Mouse (Mus musculus) brain, adult 2 months (tissue): ENCODE results near the gene Armc9.

Experiments used
- DNase-seq: peaks from one replicate; pipeline ENCODE4 v3.0.0; 2011; ENCODE audit warnings: low read depth, low spot score

The Armc9 gene

GRCm38 (mm10) chr1:86154133-86154823 lies at the start of gene Armc9:
Gene Armc9, plus strand, starts transcription at chr1:86154780.
- peak; percentile 99 for DNase-seq

DNA sequence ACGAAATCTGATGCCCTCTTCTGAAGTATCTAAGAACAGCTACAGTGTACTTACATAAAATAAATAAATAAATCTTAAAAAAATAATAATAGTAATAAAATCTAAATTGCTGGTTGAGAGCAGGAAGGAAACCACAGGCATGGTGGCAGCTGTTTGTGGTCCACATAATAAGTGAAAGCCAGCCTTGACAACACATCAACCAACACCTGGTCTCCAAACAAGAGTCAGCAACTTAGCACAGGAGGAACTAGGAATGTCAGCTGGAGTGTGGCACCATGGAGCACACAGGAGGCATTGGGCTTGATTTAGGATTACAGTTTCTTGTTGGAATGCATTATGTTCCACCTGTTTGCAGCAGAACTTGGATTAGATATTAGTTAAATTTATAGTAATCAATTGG lies 49.5 kb upstream of the Armc9 start:
- DNase-seq: no peak

GRCm38 (mm10) chr1:86111779-86112178 lies 42.8 kb upstream of the Armc9 start, which contains the start of gene Htr2b:
Gene Htr2b, minus strand, starts transcription at chr1:86111970.
- peak; percentile 72 for DNase-seq

DNA sequence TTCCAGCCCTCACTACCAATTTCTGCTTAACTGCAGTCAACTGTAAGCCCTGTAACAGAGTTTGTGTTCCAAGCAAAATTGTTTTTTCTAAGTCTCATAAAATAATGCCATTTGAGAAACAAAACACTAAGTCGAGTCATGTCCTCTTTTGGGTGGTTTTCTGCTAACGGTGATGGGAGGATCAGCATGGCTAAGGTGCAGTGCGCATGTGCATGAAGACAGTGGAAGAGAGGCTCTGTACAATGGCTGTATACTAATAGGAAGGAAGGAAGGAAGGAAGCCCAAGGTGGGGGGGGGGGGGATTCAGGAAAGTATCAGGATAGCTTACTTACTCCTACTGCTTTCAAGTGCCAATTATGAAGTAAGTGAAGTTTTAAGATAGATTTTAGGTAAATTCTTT lies 40.4 kb upstream of the Armc9 start:
- DNase-seq: no peak

DNA sequence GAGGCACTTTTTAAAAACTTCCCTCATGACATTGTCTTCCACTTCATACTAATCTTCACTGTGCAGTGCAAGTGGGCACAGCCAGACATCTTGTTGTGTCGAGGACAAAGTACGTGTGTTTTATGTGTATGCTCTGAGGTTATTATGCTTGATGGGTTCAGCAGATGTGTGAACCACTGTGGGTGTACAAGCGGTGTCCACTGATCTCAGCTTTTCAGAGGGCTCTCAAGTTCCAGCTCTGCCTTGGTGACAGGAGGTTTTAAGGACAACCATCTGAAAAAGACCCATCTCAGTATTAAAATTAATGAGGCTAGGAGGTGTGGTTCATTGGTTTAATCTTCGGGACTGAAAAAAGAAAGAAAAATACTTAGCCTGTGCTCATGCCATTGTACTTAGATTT lies 35.0 kb upstream of the Armc9 start:
- DNase-seq: no peak

DNA sequence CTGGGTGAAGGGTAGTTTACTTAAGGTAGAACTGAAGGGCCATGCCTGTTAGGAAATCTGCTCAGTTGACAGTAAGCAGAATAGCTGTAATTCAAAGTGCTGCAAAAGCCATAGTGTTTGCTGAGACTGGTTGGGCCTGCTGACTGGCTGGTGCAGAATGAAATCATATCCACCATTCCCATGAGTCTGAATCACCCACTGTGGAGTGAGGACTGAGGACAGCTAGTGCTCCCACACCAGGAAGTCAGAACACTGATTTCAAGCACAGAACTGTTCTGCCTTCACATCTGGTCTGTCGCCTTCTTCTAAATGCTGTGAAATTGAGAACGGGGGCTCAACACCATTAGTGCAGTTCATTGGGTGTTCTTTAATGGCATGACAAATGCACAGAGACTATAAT lies 28.5 kb upstream of the Armc9 start:
- peak; percentile 55 for DNase-seq

DNA sequence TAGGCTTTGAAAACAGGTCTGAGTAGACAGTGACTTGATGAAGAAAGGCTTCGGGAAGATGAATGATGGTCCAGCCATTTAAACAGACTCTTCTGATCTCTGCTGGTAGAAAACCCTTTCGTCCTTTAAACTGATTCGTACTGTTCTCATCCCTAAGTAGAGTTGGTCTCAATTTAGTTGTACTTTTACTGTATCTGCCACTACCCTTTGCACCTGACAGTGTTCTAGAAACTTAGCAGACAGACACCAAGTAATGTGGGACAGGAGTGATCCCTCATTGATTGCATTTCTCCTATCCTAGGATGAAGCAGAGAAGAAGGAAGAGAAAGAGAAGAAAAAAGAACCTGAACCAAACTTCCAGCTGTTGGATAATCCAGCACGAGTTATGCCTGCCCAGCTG lies 21.2 kb upstream of the Armc9 start, which contains the start of gene Gm21972:
Gene Gm21972, plus strand, starts transcription at position 301 of the 400 bp plus-strand sequence.
- no peak for DNase-seq

DNA sequence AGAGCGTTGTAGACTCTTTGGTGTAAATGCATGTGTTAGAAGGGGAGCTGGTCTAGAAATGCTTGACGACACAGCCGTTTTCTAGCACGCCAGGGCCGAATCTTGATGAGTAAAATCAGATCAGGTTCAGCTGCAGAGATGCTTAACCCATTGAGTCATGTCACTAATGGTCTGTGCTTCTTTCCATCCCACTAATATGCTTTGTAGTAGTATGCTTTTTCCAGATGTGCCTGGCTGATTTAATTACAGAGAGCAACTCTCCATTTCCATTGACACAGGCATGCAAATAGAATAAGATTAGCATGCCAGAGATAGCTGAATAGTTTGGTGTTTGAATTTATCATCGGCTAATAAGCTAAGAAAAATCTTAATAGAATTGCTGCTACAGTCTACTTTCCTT lies 19.3 kb upstream of the Armc9 start:
- no peak for DNase-seq

DNA sequence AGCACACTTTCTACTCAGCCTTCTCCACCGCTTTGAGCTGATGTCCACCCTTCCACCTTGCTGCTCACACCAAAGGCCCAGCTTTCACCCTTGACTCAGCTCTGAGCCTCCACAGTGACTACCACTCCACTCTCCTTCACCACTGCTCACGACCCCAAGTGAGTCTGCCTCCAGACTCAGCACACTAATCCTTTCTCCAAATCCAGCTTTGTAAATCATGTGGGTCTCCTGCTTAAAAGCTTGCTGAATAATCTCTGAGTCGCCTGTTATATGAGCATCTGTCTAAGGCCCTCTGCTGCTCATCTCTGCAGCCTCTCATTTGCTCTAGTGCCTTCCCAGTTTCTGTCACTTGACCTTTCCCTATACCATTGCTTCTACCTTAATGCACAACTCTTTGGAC lies 13.5 kb upstream of the Armc9 start:
- no peak for DNase-seq

GRCm38 (mm10) chr1:86143165-86143564 lies 11.4 kb upstream of the Armc9 start:
- DNase-seq: no peak

- DNase-seq: no peak
These were observed 10.3 kb upstream of the Armc9 start for GRCm38 (mm10) chr1:86144001-86144944.

DNA sequence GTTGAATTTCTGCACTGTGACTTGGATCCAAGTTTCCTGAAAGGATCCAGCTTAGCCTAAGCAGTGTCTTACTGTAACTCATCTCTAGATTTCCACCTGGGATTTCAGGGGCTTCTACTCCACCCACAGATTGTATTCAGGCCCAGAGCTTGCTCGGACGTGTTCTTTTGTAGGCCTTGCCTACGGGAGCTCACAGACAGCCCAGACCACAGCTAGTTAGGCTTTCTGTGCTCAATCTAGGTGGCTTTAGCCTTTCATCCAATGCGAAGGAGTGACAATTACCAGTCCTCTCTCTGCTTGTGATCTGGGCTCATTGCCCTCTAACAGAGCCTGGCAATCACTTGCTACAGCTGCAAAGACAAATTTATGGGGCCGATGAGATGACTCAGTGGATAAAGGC lies 8.3 kb upstream of the Armc9 start:
- no peak for DNase-seq

DNA sequence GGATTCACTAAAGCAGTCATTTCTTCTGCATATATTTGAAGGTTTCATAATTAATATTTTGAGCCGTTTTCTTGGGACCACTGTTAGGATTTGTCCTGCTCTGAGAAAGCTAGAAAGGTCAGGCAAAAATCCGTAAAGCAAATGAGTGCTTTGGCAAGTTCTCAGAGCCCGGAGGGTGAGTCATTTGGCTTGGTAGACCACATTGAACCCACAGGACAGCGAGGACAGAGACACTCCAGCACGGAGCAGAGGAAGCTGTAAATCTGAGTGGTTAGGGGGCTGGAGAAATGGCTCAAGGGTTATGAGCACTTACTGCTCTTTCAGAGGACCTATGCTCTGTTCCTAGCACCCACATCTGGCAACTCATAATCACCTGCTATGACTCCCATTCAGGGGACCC lies 7.0 kb upstream of the Armc9 start:
- DNase-seq: no peak

GRCm38 (mm10) chr1:86148161-86148560 lies 6.4 kb upstream of the Armc9 start:
- peak; percentile 36 for DNase-seq

GRCm38 (mm10) chr1:86150929-86151328 lies 3.7 kb upstream of the Armc9 start:
- no peak for DNase-seq

DNA sequence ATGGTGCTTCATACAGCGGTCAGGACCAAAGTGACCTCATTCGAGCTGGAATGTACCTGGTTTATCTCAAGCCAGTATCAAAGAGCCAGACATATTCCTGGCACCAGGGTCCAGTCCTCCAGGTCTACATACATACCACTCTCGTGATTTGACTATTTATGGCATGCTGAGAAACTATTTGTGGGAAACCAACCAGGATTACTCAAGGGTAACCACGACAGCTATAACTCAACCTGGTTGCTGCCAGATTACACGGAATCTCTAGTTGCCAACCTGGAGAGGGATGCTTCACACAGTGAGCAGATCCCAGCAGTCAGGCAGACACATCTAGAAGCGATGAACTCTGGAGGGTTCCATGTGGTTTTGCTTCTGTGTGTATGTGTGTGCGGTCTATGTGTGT lies 3.2 kb upstream of the Armc9 start:
- no peak for DNase-seq

GRCm38 (mm10) chr1:86152618-86153017 lies 2.0 kb upstream of the Armc9 start:
- no peak for DNase-seq

GRCm38 (mm10) chr1:86154824-86155164 lies 214 bp downstream of the Armc9 start:
- no peak for DNase-seq

DNA sequence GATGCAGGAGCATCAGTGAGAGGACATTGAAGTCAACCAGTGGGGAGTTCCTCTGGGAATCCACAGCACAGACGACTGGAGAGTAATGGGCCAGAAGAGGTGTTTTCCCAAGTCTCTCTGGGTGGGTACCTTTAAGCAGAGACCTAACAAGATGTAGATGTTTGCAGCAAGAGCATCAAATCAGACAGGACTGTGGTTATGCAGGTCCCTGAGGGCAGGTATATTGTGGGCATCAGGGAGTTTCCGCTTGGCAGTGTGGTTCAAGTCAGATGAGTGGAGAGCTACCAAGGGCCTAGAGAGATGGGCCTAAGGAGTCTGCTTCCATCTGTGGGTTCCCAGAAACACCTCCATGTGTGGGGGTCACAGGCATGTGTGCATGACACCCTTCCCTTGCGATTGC lies 1.5 kb downstream of the Armc9 start:
- no peak for DNase-seq

GRCm38 (mm10) chr1:86156595-86156994 lies 2.0 kb downstream of the Armc9 start:
- no peak for DNase-seq

DNA sequence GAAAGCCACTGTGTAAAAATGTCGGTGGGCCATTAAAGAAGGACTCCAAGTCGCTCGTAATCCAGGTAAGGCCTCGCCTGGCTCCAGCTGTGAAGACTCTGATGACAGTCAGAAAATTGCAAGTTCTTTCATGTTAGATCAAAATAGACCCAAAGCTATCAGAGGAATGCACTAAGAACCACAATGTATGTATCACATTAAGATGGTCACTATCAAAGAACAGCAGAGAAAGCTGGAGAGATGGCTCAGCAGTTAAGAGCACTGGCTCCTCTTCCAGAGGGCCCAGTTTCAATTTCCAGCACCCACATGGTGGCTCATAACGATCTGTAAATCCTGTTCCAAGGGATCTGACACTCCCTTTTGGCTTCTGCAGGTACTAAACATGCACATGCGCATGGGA lies 5.5 kb downstream of the Armc9 start:
- DNase-seq: no peak

GRCm38 (mm10) chr1:86160479-86160878 lies 5.9 kb downstream of the Armc9 start:
- DNase-seq: no peak

- DNase-seq: no peak
These were observed 6.5 kb downstream of the Armc9 start for GRCm38 (mm10) chr1:86161061-86161460.
